Mouse (Mus musculus) embryonic stem cell, embryonic (primary cell): ENCODE results near the gene Ralgds.

Experiments used
- CTCF ChIA-PET, 4 experiments: fragments of 300-600 bp in 2 of 4; fragments of 350-600 bp in 2 of 4; sonication (Branson Sonifier 250); formaldehyde crosslinking; loops; one replicate each; lab custom pipeline; 2022; ENCODE audit warnings: inconsistent platforms in 2 of 4; lab: Charles Lee
- POLR2A ChIA-PET, 4 experiments: fragments of 300-600 bp in 2 of 4; fragments of 350-600 bp in 2 of 4; sonication (Branson Sonifier 250); formaldehyde crosslinking; loops; one replicate each; lab custom pipeline; 2022; ENCODE audit warnings: antibody characterized with exemption in 4 of 4, inconsistent platforms in 1 of 4; lab: Charles Lee

The Ralgds gene

GRCm38 (mm10) chr2:28547237-28548172 lies 34.6 kb downstream of the Ralgds start:
- ChIA-PET POLR2A (interaction anchor here in 3 of 4 experiments (1.0 to 4.0 kb wide), 8 partner anchors 12 to 75 kb away, joined by 3 to 24 read pairs (median 6); no protein-coding TSS in a partner anchor), CTCF (interaction anchor here (0.6 to 8.4 kb wide), 25 partner anchors 9 to 1161 kb away, joined by 3 to 60 read pairs (median 5); partner anchors contain the start of genes Gtf3c5 (in 1 of the 4) and Ralgds (in 1 of the 4))

- POLR2A ChIA-PET: interaction anchor here in 3 of 4 experiments (0.8 to 4.0 kb wide), 10 partner anchors 12 to 74 kb away, joined by 3 to 24 read pairs (median 4); partner anchors contain the start of gene Gtf3c5 (in 1 of the 3)
- CTCF ChIA-PET: interaction anchor here (0.7 to 8.4 kb wide), 17 partner anchors 10 to 114 kb away, joined by 3 to 60 read pairs (median 4); partner anchors contain the start of gene Gtf3c5 (in 3 of the 4)
These were observed 36.2 kb downstream of the Ralgds start for GRCm38 (mm10) chr2:28549157-28549556.

DNA sequence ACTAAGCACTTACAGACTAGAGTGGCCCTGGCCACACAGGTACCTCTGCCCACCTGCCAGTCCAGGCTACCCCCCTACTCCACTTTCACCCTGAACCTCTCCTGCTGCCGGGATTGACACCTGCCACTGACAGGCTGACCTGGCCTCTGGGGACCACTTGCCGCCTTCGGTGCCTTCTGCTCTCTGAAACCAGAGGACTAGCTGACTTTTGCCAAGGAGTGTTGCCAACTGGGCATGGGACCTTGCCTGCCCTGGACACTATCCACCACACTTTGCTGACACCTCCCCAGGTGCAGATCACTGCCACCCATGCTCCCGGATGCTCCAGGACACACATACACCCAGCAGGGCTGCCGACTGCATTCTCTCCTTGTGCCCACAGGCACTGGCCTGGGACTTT lies 39.4 kb downstream of the Ralgds start:
- CTCF ChIA-PET: interaction anchor here in 1 of 4 experiments (0.6 to 0.9 kb wide), 2 partner anchors 35 to 88 kb away, joined by 3 read pairs; no protein-coding TSS in a partner anchor
- POLR2A ChIA-PET: interaction anchor here in 2 of 4 experiments (0.5 to 0.9 kb wide), 2 partner anchors 11 to 24 kb away, joined by 3 read pairs; no protein-coding TSS in a partner anchor

DNA sequence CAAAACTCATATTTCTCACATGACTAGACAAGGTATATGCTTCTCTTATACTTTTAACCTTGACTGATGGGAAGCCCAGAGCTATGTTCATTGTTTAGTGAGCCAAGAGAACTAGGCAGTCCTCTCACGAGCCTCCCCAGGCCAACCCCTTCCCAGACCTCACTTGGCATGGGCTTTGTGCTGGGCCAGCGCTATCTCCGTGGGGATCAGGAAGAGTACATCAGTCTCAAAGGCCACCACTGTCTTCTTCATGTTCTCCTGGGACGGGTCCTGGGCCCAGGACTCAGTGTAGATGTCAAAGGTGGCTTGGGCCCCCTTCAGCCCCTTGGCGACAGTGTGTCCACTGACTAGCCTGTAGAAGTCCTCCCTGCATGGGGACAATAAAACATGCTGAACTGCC lies 44.5 kb downstream of the Ralgds start:
- POLR2A ChIA-PET: interaction anchor here in 1 of 4 experiments (1.9 kb wide), 1 partner anchor 20 kb away, joined by 5 read pairs; no protein-coding TSS in a partner anchor

GRCm38 (mm10) chr2:28563303-28563702 lies 50.4 kb downstream of the Ralgds start, which contains the start of gene Cel:
Cel (minus strand) TSS chr2:28563403.
- ChIA-PET CTCF (interaction anchor here in 2 of 4 experiments (0.8 to 1.7 kb wide), 2 partner anchors 15 kb away, joined by 3 to 4 read pairs; no protein-coding TSS in a partner anchor), POLR2A (interaction anchor here in 3 of 4 experiments (0.6 to 2.1 kb wide), 5 partner anchors 14 to 58 kb away, joined by 3 to 9 read pairs (median 6); partner anchors contain the start of gene Gm10134 (in 1 of the 3))

More for the DNA sequence above, 44.5 kb downstream of the Ralgds start:
- CTCF ChIA-PET: interaction anchor here in 1 of 4 experiments (2.0 kb wide), 1 partner anchor 40 kb away, joined by 5 read pairs; no protein-coding TSS in a partner anchor

- ChIA-PET POLR2A (interaction anchor here in 3 of 4 experiments (0.6 to 2.1 kb wide), 10 partner anchors 14 to 67 kb away, joined by 3 to 8 read pairs (median 4); partner anchors contain the start of gene Gfi1b (in 1 of the 3)), CTCF (interaction anchor here in 3 of 4 experiments (0.6 to 1.7 kb wide), 8 partner anchors 14 to 489 kb away, joined by 3 to 5 read pairs (median 4); partner anchors contain the start of genes Gfi1b (in 1 of the 3) and Gtf3c5 (in 1 of the 3))
These were observed 50.9 kb downstream of the Ralgds start for GRCm38 (mm10) chr2:28563830-28564229.

DNA sequence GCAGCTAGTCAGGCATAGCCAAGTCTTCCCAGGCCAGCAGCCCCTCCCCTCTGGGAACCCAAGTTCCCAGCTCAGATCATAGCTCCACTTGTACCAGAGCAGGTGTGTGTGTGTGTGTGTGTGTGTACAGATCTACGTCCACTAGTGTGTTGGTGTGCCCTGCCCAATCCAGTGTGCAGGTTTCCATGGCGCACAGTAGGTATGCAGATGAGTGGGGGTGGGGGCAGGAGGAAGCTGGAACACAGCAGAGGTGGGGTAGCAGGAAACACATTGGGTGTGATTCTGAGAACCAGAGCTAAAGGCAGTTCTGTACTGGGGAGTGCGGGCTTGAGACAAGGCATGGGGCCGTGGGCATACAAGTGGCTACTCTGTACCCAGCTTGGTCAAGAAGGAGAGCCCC lies 51.5 kb downstream of the Ralgds start:
- ChIA-PET POLR2A (interaction anchor here in 3 of 4 experiments (0.6 to 2.1 kb wide), 12 partner anchors 9 to 67 kb away, joined by 3 to 8 read pairs (median 4); partner anchors contain the start of gene Gfi1b (in 1 of the 3)), CTCF (interaction anchor here in 3 of 4 experiments (0.6 to 1.7 kb wide), 8 partner anchors 14 to 488 kb away, joined by 3 to 5 read pairs (median 4); partner anchors contain the start of genes Gfi1b (in 1 of the 3) and Gtf3c5 (in 1 of the 3))

DNA sequence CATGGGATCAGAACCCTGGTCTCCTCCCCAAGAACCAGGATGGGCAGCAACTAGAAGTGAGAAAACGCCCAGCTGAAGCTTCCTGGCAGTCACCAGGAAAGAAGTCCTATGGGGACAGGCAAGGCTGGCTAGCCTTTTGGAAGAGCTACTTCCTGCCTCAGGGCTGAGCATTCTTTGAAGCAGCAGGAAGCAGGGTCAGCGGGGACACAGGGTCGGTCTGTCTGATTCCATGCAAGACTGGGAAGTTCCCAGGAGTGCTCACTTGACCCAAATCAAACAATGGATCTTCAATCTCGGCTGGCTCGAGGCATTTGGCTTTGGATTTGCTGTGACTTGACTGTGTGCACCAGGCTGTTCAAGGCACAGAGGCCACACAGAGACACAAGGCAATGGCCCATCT lies 53.6 kb downstream of the Ralgds start:
- CTCF ChIA-PET: no interaction called here
- POLR2A ChIA-PET: interaction anchor here in 1 of 4 experiments (0.7 kb wide), 1 partner anchor 501 kb away, joined by 3 read pairs; no protein-coding TSS in a partner anchor

GRCm38 (mm10) chr2:28569903-28570302 lies 57.0 kb downstream of the Ralgds start:
- CTCF ChIA-PET: interaction anchor here in 3 of 4 experiments (0.6 to 3.3 kb wide), 4 partner anchors 8 to 75 kb away, joined by 3 to 10 read pairs (median 6); no protein-coding TSS in a partner anchor
- POLR2A ChIA-PET: interaction anchor here in 1 of 4 experiments (0.9 to 1.6 kb wide), 5 partner anchors 9 to 25 kb away, joined by 3 to 5 read pairs (median 3); partner anchors contain the start of gene Gtf3c5

- POLR2A ChIA-PET: interaction anchor here in 1 of 4 experiments (0.8 kb wide), 1 partner anchor 34 kb away, joined by 3 read pairs; no protein-coding TSS in a partner anchor
- CTCF ChIA-PET: no interaction called here
These were observed 62.4 kb downstream of the Ralgds start for GRCm38 (mm10) chr2:28575341-28575740.

- POLR2A ChIA-PET: interaction anchor here in 2 of 4 experiments (1.2 to 2.2 kb wide), 4 partner anchors 13 to 60 kb away, joined by 3 to 8 read pairs (median 4); partner anchors contain the start of gene Cel (in 2 of the 2)
- CTCF ChIA-PET: interaction anchor here (0.5 to 3.4 kb wide), 7 partner anchors 28 to 60 kb away, joined by 3 to 21 read pairs (median 6); partner anchors contain the start of gene Gfi1b (in 1 of the 4)
These were observed 63.9 kb downstream of the Ralgds start for GRCm38 (mm10) chr2:28576815-28577214.

DNA sequence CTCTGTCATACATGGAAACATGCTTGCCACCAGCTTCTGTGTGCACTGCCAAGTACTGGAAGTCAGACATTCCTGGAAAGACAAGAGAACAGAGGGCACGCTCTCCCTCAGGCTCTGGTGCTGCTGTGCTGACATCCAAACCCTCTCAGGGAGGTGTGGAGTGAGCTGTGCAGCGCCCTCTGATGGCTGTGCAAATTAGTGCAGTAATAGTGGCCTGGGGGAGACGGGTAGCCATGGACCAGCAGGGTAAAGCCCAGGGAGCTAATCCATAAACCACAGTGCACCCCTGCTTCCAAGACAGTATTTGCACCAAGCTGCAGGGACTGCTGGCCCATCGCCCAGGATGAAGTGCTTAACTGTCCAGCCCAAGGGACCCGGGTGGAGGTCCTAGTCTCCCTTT lies 65.1 kb downstream of the Ralgds start:
- POLR2A ChIA-PET: interaction anchor here in 2 of 4 experiments (0.7 to 2.2 kb wide), 4 partner anchors 14 to 27 kb away, joined by 3 to 8 read pairs (median 4); partner anchors contain the start of gene Cel (in 2 of the 2)
- CTCF ChIA-PET: interaction anchor here (0.5 to 3.4 kb wide), 27 partner anchors 9 to 926 kb away, joined by 3 to 21 read pairs (median 4); partner anchors contain the start of genes Cel (in 1 of the 4) and Gfi1b (in 1 of the 4)

- CTCF ChIA-PET: interaction anchor here (0.5 to 2.8 kb wide), 42 partner anchors 10 to 470 kb away, joined by 3 to 23 read pairs (median 5); partner anchors contain the start of genes Gfi1b (in 3 of the 4), Mrps2 (in 1 of the 4), Ppp1r26 (in 1 of the 4) and Ralgds (in 1 of the 4)
- POLR2A ChIA-PET: interaction anchor here (0.5 to 3.3 kb wide), 63 partner anchors 8 to 674 kb away, joined by 3 to 24 read pairs (median 4); partner anchors contain the start of genes Ralgds (in 3 of the 4), Gfi1b (in 2 of the 4), Tsc1 (in 2 of the 4) and Ddx31 (in 1 of the 4)
These were observed 69.9 kb downstream of the Ralgds start for GRCm38 (mm10) chr2:28582647-28583353.

- ChIA-PET CTCF (interaction anchor here (0.6 to 2.8 kb wide), 39 partner anchors 9 to 469 kb away, joined by 3 to 23 read pairs (median 5); partner anchors contain the start of genes Gfi1b (in 3 of the 4), Mrps2 (in 1 of the 4), Ppp1r26 (in 1 of the 4) and Ralgds (in 1 of the 4)), POLR2A (interaction anchor here (0.5 to 3.3 kb wide), 53 partner anchors 9 to 674 kb away, joined by 3 to 24 read pairs (median 5); partner anchors contain the start of genes Ralgds (in 3 of the 4), Tsc1 (in 2 of the 4), Ddx31 (in 1 of the 4) and Gfi1b (in 1 of the 4))
These were observed 70.7 kb downstream of the Ralgds start, which contains the start of gene Gtf3c5 for GRCm38 (mm10) chr2:28583651-28584050. Gtf3c5 (minus strand) TSS chr2:28583751.

- POLR2A ChIA-PET: interaction anchor here in 1 of 4 experiments (1.1 to 1.6 kb wide), 3 partner anchors 34 to 56 kb away, joined by 3 to 5 read pairs (median 4); partner anchors contain the start of genes Gfi1b and Tsc1
- CTCF ChIA-PET: interaction anchor here in 3 of 4 experiments (0.7 to 1.9 kb wide), 7 partner anchors 23 to 513 kb away, joined by 3 to 9 read pairs (median 4); no protein-coding TSS in a partner anchor
These were observed 72.2 kb downstream of the Ralgds start for GRCm38 (mm10) chr2:28585043-28585571.
